Mouse (Mus musculus) layer of hippocampus, postnatal 36 days (tissue): Measurements from ENCODE around the gene Tmem129. TPM values are rescaled to one million over a fixed set of nuclear protein-coding genes. Genes with fewer than 3 reads are reported as not detected.

ENCODE experiments used
- DNase-seq, 2 experiments: peaks; one replicate each; pipeline ENCODE4 v3.0.0; 2022
- total RNA-seq, 2 experiments: library from RNA; stranded (reverse); gene quantifications; 2 replicates each; pipeline ENCODE4 v1.2.3; 2021

The Tmem129 gene
- 10 to 100 TPM; 23.0 to 25.6 TPM for total RNA-seq

DNA sequence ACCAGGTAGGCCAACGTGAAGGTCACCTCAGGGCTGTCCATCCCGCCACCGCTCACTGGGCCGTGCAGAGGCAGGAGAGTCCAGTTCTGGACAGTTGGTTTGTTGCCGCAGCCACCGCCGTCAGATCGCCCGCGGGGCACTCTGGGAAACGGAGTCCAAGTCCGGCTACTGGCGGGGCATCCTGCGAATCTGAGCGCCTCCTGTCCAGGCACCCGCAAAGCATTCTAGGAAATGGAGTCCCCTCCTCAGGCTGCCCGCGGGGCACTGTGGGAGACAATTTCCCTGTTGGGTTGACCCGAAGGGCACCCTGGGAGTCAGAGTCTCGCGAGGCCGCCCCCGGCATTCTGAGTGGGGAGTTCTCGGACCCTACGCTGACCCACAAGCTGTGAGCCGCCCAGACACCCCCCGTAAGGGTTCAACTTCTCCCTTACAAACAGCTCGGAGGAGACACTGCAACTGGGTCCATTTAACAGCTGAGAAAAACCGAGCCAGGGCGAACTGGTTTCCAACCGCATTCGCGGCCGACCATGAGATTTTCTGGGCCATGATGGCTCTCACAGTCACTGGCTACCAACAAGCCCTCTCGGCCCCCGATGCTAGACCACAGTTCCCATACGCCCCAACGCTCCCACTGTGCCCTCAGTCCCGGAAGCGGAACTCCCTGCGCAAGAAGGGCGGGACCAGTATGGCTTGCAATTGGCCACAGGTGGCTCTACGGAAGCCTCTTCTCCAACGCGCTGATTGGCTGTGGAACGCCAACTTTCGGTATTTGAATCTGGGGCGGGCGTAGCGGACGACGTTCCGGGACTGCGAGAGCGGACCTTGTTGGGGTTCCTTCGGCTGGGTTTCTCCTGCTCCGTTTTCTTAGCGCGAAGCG is at the start of gene Tmem129, which contains the start of gene Tacc3:
Gene Tmem129 (minus strand): TSS at position 630 of the 877 bp plus-strand sequence.
Gene Tacc3 (plus strand): TSS at position 342 of the 877 bp plus-strand sequence.
- DNase-seq = peak; percentile 99

DNA sequence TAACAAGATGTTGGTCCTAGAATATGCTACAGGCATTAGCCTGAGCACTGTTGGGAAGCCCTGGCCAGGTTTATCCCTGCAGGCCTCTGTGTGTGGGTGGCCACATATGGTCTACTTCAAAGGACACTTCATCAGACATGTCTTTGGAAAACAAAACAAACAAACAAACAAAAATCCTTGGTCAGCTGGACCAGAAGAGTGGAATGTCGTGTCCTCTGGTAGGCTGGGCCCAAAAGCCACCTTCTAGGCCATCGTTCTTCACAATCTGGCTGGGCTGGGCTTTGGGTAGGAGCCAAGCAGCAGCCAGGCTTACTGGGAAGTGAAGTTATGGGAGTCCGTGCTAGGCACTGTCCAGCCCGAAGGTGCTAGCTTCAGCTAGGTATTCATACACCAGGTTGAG is 48.9 kb upstream of the Tmem129 start:
- no peak for DNase-seq

DNA sequence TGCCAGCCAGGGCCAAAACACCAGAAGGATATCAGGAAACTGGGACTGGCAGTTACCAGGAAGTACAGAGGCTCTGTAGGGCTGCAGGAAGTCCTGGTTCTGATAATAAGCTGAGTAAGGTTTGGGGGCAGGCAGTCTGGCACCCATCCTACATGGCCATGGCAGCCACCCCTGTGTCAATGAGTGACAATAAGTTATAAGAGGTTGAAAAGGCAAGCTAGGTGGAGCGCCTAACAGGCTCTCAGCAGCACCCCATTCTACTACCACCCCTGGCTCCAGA is 48.1 kb upstream of the Tmem129 start:
- DNase-seq = no peak

GRCm38 (mm10) chr5:33705612-33706349 is 47.6 kb upstream of the Tmem129 start:
- DNase-seq = no peak

- DNase-seq = peak; percentile 54 to 73
These were observed 46.9 kb upstream of the Tmem129 start for GRCm38 (mm10) chr5:33704945-33705611.

DNA sequence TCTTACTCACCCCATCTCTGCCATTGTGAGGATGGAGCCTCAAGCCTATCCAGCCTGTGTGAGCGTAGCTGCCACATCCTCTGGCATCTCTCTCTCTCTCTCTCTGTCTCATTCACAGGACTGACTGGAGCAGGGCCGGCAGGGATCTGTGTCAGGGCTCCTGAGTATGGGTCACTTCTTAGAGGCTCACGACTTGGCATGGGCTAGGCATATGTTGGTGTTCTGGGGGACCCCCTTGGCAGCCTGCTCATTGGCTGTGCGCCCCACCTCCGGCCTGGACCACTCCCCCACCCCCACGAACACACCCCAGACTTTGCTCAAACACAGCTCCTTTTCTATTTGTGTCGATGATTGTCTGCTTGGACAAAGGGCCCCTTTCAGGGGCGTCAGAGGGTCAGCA is 45.8 kb upstream of the Tmem129 start:
- no peak for DNase-seq

DNA sequence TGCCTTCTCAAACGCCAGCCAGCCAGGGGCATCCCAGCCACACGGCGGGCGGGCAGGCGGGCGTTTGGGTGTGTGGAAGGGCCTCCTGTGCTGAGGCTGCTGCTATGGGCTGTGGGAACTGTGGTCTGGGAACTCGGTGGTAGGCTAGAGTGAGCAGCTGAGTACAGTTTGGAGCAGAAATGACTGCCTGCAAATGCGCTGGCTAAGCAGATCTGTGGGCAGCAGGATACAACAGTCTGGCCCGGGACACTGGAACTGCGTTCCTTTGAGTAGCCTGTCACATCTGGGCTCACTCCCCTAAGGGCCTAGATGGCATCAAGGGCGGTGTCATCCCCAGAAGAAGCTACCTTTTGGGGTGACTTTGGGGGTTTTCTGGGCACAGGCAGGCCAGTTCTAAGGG is 43.6 kb upstream of the Tmem129 start:
- DNase-seq = no peak

DNA sequence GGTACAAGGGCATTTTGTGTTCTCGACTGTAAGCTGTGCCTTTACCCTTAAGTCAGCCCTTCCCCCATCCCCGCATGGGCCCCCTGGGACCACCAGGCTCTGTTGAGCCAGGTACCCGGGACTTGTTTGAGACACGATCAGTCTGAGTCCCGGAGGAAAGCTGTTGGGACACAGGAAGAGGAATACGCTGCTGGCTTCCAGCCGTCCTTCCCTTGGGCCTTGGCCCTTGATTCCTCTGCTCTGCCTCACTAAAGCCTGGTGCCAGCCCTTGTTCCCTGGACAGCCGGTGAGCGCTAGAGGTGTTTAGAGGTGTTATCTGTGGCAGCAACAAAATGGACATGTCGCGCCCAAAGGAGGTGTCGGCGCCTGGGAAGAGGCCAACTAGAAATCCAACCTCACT is 41.8 kb upstream of the Tmem129 start:
- DNase-seq = no peak

DNA sequence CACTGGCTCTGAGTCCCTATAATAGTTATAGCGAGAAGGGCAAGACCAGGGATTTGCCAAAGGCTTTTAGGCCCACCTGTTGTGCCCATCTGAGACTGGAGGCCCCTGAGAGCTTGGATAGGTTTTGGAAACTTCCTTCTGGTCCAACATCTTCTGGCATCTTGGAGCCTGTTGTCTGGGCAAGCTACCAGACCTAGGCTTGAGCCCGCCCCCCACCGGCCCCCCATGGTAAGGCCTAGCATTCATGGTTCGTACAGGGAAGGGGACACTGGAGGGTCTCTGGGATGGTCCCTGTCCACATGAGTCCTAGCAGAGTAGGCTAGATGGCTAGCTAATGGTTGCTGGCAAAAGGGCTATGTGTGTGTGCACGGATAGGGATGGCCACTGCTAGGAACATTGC is 40.5 kb upstream of the Tmem129 start:
- no peak for DNase-seq

- DNase-seq = peak; percentile 48 to 75
These were observed 39.8 kb upstream of the Tmem129 start for GRCm38 (mm10) chr5:33697947-33698512.

- DNase-seq = no peak
These were observed 39.3 kb upstream of the Tmem129 start for GRCm38 (mm10) chr5:33697534-33697933.

GRCm38 (mm10) chr5:33696430-33696829 is 38.2 kb upstream of the Tmem129 start:
- DNase-seq = no peak

DNA sequence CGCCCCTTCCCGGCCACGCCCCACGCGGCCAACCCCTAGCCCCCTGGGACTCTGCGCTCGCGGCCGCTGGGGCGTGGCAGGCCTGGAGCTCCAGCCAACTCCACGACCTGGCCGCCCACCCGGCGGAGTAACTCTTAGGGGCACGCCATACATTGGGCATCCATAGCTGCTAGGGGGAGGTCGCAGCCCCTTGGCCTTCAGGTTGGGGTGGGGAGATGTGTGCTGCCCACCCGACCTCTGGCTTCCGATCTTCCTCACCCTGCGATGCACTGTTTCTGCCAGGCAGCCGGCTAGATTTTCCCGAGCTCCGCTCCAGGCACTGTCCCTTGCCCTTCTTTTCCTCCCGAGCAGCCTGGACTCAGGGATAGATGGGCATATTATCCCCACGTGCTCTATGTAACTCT is 37.5 kb upstream of the Tmem129 start:
- no peak for DNase-seq

- peak; percentile 67 to 77 for DNase-seq
These were observed 36.9 kb upstream of the Tmem129 start for GRCm38 (mm10) chr5:33694848-33695717.

- DNase-seq = no peak
These were observed 36.2 kb upstream of the Tmem129 start for GRCm38 (mm10) chr5:33694461-33694847.

DNA sequence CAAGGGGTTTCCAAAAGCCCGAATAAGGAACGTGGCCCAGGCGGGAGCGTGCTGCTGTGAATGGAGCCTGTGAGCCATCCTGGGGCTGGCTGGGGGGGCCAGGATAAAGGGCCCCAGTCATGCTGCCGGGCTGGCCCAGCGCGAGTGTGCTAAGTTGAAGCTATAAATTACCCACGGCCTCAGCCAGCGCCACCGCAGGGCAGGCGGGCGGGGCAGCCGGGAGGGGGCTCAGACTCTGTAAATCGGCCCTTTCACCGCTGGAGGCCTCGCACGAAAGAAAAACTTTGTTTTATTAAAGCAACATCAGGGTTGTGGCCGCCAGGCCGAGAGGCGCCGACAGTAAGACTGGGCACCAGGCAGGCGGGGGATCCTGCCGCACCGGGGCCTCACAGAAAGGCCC is 34.2 kb upstream of the Tmem129 start:
- DNase-seq = no peak

GRCm38 (mm10) chr5:33689852-33690645 is 31.8 kb upstream of the Tmem129 start:
- no peak for DNase-seq

DNA sequence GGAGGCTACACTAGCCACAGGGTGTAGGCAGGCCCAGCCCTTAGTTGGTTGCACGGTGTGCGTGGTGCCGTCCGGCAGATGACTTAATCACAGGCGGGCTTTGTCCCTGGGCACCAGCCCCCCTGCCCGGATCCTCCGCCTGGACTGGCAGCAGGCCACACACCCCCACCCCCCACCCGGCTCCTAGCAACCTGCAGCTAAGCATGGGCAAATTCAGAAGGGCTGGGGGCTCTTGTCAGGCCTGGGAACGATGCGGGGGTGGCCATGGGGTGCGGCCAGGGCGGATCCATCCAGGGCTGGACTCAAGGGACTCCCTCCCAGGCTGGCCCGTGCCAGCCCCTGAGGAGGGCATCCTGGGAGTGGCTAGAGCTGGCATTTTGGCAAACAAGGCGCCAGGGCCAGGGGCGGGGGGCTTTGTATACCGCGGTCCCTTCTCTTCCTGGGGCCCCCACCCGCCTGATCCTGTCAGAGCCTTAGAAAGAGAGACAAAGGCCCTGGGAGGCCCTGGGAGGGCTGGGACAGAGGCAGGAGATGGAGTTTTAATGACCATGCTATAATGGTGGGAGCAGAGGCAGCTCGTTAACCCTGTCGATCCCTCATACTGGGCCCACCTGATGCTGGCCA is 31.1 kb upstream of the Tmem129 start:
- no peak for DNase-seq

- no peak for DNase-seq
These were observed 30.3 kb upstream of the Tmem129 start for GRCm38 (mm10) chr5:33688278-33689220.
